Mouse (Mus musculus) hindbrain, embryonic 16.5 days (tissue): ENCODE data around the gene Mme. TPM values are rescaled to one million over a fixed set of nuclear protein-coding genes. Genes with fewer than 3 reads are reported as not detected.

Experiments
- ATAC-seq: fragments of 200-750 bp; cut with Nextera tagmentation; 2 replicates; pipeline ENCODE4 v1.8.0; 2017; ENCODE audit warnings: moderate TSS enrichment, moderate library complexity
- H3K27ac ChIP-seq: fragments of 300-500 bp; sonication (generic); 2 replicates; pipeline ENCODE4 v1.5.1; 2014; ENCODE audit warnings: low read depth, mild to moderate bottlenecking, control low read depth, low read length, moderate library complexity
- H3K27me3 ChIP-seq: fragments of 300-500 bp; sonication (generic); replicated peaks from 2 replicates; pipeline ENCODE4 v1.6.1; 2014; ENCODE audit warnings: low read length; ENCODE audit not compliant: control insufficient read depth, insufficient read depth
- H3K36me3 ChIP-seq: fragments of 300-500 bp; sonication (generic); 2 replicates; pipeline ENCODE4 v1.6.1; 2014; ENCODE audit warnings: mild to moderate bottlenecking, low read length, moderate library complexity, mixed read lengths; ENCODE audit not compliant: control insufficient read depth, insufficient read depth
- H3K4me1 ChIP-seq: fragments of 300-500 bp; sonication (generic); 2 replicates; pipeline ENCODE4 v1.6.1; 2014; ENCODE audit warnings: low read depth, low read length; ENCODE audit not compliant: control insufficient read depth, insufficient read depth
- H3K4me2 ChIP-seq: fragments of 300-500 bp; sonication (generic); 2 replicates; pipeline ENCODE4 v1.6.1; 2014; ENCODE audit warnings: mild to moderate bottlenecking, low read length, control low read depth, moderate library complexity
- H3K4me3 ChIP-seq: fragments of 300-500 bp; sonication (generic); 2 replicates; pipeline ENCODE4 v1.5.1; 2014; ENCODE audit warnings: mild to moderate bottlenecking, low read length, control low read depth, moderate library complexity
- H3K9ac ChIP-seq: fragments of 300-500 bp; sonication (generic); 2 replicates; pipeline ENCODE4 v1.6.1; 2014; ENCODE audit warnings: low read depth, mild to moderate bottlenecking, control low read depth, low read length, moderate library complexity
- H3K9me3 ChIP-seq: fragments of 300-500 bp; sonication (generic); 2 replicates; pipeline ENCODE4 v1.6.1; 2014; ENCODE audit warnings: mild to moderate bottlenecking, low read length, moderate library complexity; ENCODE audit not compliant: control insufficient read depth
- polyA plus RNA-seq: library from polyadenylated mRNA; unstranded; fragments of >200 nt; fragmentation: Nextera tagmentation; extraction: Ambion mirVana; gene quantifications from 2 replicates; pipeline ENCODE4 v1.2.1, GENCODE M21; 2015

Mme gene
- polyA plus RNA-seq, 1 experiment from 2014 or later = 2.9 TPM

- Histone ChIP-seq H3K9me3 (no peaks in the 10 kb centered on the region), H3K36me3 (no peaks in the 10 kb centered on the region), H3K4me1 (no peaks in the 10 kb centered on the region), H3K9ac (no peak overlapping the region), H3K27ac (no peak overlapping the region), H3K27me3 (no peaks in the 10 kb centered on the region), H3K4me3 (no peak overlapping the region), H3K4me2 (no peak overlapping the region)
- ATAC-seq = no peak
Measured at GRCm38 (mm10) chr3:63423552-63423951, 182.2 kb downstream of the Mme start.

Other genes starting within 250 kb of the Mme start
- gene Gm34302, start 242.3 kb downstream of the Mme start, polyA plus RNA-seq = not detected in 2 replicates